Mouse (Mus musculus) MEL (cell line): ENCODE results near the gene Inpp4b. TPM values are rescaled to one million over a fixed set of nuclear protein-coding genes. Genes with fewer than 3 reads are reported as not detected.

Experiments
- DNase-seq: peaks from one replicate; pipeline ENCODE4 v3.0.0; 2011; ENCODE audit warnings: low read depth, low spot score
- H3K27ac ChIP-seq: 2 replicates; pipeline ENCODE4 v1.5.1; 2012; ENCODE audit warnings: low read depth, mild to moderate bottlenecking, control low read depth, low read length, moderate library complexity; ENCODE audit not compliant: control insufficient read depth
- H3K27me3 ChIP-seq, 2 experiments: fragments of 150-350 bp in 1 of 2; sonication (generic) in 1 of 2; 2 replicates each; pipeline ENCODE4 v1.6.1; 2012; ENCODE audit warnings: low read length in 2 of 2, mild to moderate bottlenecking in 2 of 2, improper control_type of control experiment in 1 of 2, moderate library complexity in 1 of 2; ENCODE audit not compliant: insufficient read depth in 2 of 2, control insufficient read depth in 1 of 2
- H3K36me3 ChIP-seq, 2 experiments: 2 replicates each; pipeline ENCODE4 v1.6.1; 2012 to 2014; ENCODE audit warnings: low read length in 2 of 2, improper control_type of control experiment in 1 of 2, inconsistent platforms in 1 of 2, mild to moderate bottlenecking in 1 of 2; ENCODE audit not compliant: insufficient read depth in 2 of 2, control insufficient read depth in 1 of 2
- H3K4me1 ChIP-seq, 2 experiments: fragments of 150-350 bp in 1 of 2; sonication (generic) in 1 of 2; 2 replicates each; pipeline ENCODE4 v1.6.1; 2012; ENCODE audit warnings: low read length in 2 of 2, improper control_type of control experiment in 1 of 2, mild to moderate bottlenecking in 1 of 2; ENCODE audit not compliant: insufficient read depth in 2 of 2, control insufficient read depth in 1 of 2
- H3K4me3 ChIP-seq, 2 experiments: fragments of 150-350 bp in 1 of 2; sonication (generic) in 1 of 2; 2 replicates each; pipeline ENCODE4 v1.5.1; 2012; ENCODE audit warnings: low read depth in 2 of 2, low read length in 2 of 2, mild to moderate bottlenecking in 2 of 2, moderate library complexity in 2 of 2, control low read depth in 1 of 2, improper control_type of control experiment in 1 of 2; ENCODE audit not compliant: control insufficient read depth in 1 of 2, insufficient read depth in 1 of 2
- H3K79me2 ChIP-seq: 2 replicates; pipeline ENCODE4 v1.6.1; 2012; ENCODE audit warnings: mild to moderate bottlenecking, low read length, moderate library complexity; ENCODE audit not compliant: control insufficient read depth, poor library complexity, insufficient read depth
- H3K9ac ChIP-seq: 2 replicates; pipeline ENCODE4 v1.6.1; 2012; ENCODE audit warnings: low read depth, mild to moderate bottlenecking, control low read depth, low read length, moderate library complexity; ENCODE audit not compliant: control insufficient read depth, poor library complexity, severe bottlenecking
- H3K9me3 ChIP-seq: fragments of 150-350 bp; sonication (generic); replicated peaks from 2 replicates; pipeline ENCODE4 v1.6.1; 2012; ENCODE audit warnings: mild to moderate bottlenecking, low read length, improper control_type of control experiment, moderate library complexity; ENCODE audit not compliant: insufficient read depth
- CHD1 ChIP-seq: IDR thresholded peaks from 2 replicates; pipeline ENCODE4 v1.6.1; 2012; ENCODE audit warnings: low read depth, mild to moderate bottlenecking, inconsistent platforms, low read length, improper control_type of control experiment
- CHD2 ChIP-seq: IDR thresholded peaks from 2 replicates; pipeline ENCODE4 v1.6.1; 2011; ENCODE audit warnings: low read length, improper control_type of control experiment
- ETS1 ChIP-seq: IDR thresholded peaks from 2 replicates; pipeline ENCODE4 v1.6.1; 2012; ENCODE audit warnings: low read depth, mild to moderate bottlenecking, inconsistent platforms, low read length, improper control_type of control experiment, moderate library complexity
- GABPA ChIP-seq: IDR thresholded peaks from 2 replicates; pipeline ENCODE4 v1.6.1; 2012; ENCODE audit warnings: low read depth, mild to moderate bottlenecking, inconsistent platforms, low read length, improper control_type of control experiment, moderate library complexity
- GATA1 ChIP-seq: IDR thresholded peaks from 2 replicates; pipeline ENCODE4 v1.6.1; 2011; ENCODE audit warnings: low read depth, low read length, improper control_type of control experiment
- KAT2A ChIP-seq: conservative IDR thresholded peaks from 2 replicates; pipeline ENCODE4 v1.6.1; 2012; ENCODE audit warnings: low read depth, low read length, improper control_type of control experiment, inconsistent platforms
- MAX ChIP-seq: IDR thresholded peaks from 2 replicates; pipeline ENCODE4 v1.6.1; 2011; ENCODE audit warnings: low read length, improper control_type of control experiment
- MAZ ChIP-seq: IDR thresholded peaks from 2 replicates; pipeline ENCODE4 v1.6.1; 2012; ENCODE audit warnings: low read depth, mild to moderate bottlenecking, inconsistent platforms, low read length, improper control_type of control experiment
- MEF2A ChIP-seq: IDR thresholded peaks from 2 replicates; pipeline ENCODE4 v1.6.1; 2014; ENCODE audit warnings: low read depth, mild to moderate bottlenecking, inconsistent platforms, low read length, improper control_type of control experiment; ENCODE audit not compliant: poor library complexity, insufficient replicate concordance, severe bottlenecking; ENCODE audit errors: extremely low read depth
- MYC ChIP-seq: IDR thresholded peaks from 2 replicates; pipeline ENCODE4 v1.6.1; 2011; ENCODE audit warnings: low read depth, mild to moderate bottlenecking, low read length, improper control_type of control experiment, moderate library complexity
- POLR2A ChIP-seq, 2 experiments: IDR thresholded peaks; 2 replicates each; pipeline ENCODE4 v1.6.1; 2011 to 2012; ENCODE audit warnings: low read length in 2 of 2, mild to moderate bottlenecking in 2 of 2, control low read depth in 1 of 2, improper control_type of control experiment in 1 of 2, low read depth in 1 of 2, moderate library complexity in 1 of 2; ENCODE audit not compliant: control insufficient read depth in 1 of 2, insufficient read depth in 1 of 2, poor library complexity in 1 of 2
- POLR2AphosphoS2 ChIP-seq: IDR thresholded peaks from 2 replicates; pipeline ENCODE4 v1.6.1; 2011; ENCODE audit warnings: low read length, improper control_type of control experiment
- RAD21 ChIP-seq: IDR thresholded peaks from 2 replicates; pipeline ENCODE4 v1.6.1; 2011; ENCODE audit warnings: mild to moderate bottlenecking, low read depth, low read length, improper control_type of control experiment
- RCOR1 ChIP-seq: IDR thresholded peaks from 2 replicates; pipeline ENCODE4 v1.6.1; 2012; ENCODE audit warnings: low read depth, mild to moderate bottlenecking, inconsistent platforms, low read length, improper control_type of control experiment
- SIN3A ChIP-seq: IDR thresholded peaks from 2 replicates; pipeline ENCODE4 v1.6.1; 2012; ENCODE audit warnings: low read length, improper control_type of control experiment, inconsistent platforms
- SMC3 ChIP-seq: IDR thresholded peaks from 2 replicates; pipeline ENCODE4 v1.6.1; 2011; ENCODE audit warnings: low read depth, low read length, improper control_type of control experiment
- TBP ChIP-seq: IDR thresholded peaks from 2 replicates; pipeline ENCODE4 v1.8.0; 2011; ENCODE audit warnings: low read depth, low read length, improper control_type of control experiment
- UBTF ChIP-seq: IDR thresholded peaks from 2 replicates; pipeline ENCODE4 v1.6.1; 2012; ENCODE audit warnings: low read depth, mild to moderate bottlenecking, inconsistent platforms, low read length, improper control_type of control experiment, moderate library complexity, borderline replicate concordance; ENCODE audit not compliant: insufficient read depth
- ZC3H11A ChIP-seq: IDR thresholded peaks from 2 replicates; pipeline ENCODE4 v1.6.1; 2012; ENCODE audit warnings: low read depth, mild to moderate bottlenecking, inconsistent platforms, low read length, improper control_type of control experiment
- ZKSCAN1 ChIP-seq: IDR thresholded peaks from 2 replicates; pipeline ENCODE4 v1.6.1; 2012; ENCODE audit warnings: low read depth, mild to moderate bottlenecking, inconsistent platforms, low read length, improper control_type of control experiment, moderate library complexity
- ZMIZ1 ChIP-seq: IDR thresholded peaks from 2 replicates; pipeline ENCODE4 v1.6.1; 2012; ENCODE audit warnings: low read depth, mild to moderate bottlenecking, inconsistent platforms, low read length, improper control_type of control experiment, moderate library complexity
- polyA plus RNA-seq, 2 experiments: library from polyadenylated mRNA; stranded (reverse) in 1 of 2; unstranded in 1 of 2; fragments of >175 nt in 1 of 2; fragments of >200 nt in 1 of 2; gene quantifications; 2 replicates each; pipeline versions ENCODE4 v1.2.1 to v1.2.4; 2012; ENCODE audit warnings: low replicate concordance in 2 of 2, low read depth in 1 of 2; ENCODE audit not compliant: insufficient read length in 2 of 2, insufficient read depth in 1 of 2, missing spikeins in 1 of 2
- total RNA-seq: library from RNA; depleted of rRNA; stranded (reverse); fragments of 300-350 nt; gene quantifications from 2 replicates; pipeline ENCODE4 v1.2.3, GENCODE M21; 2012

Gene Inpp4b
- total and polyA plus RNA-seq, 3 experiments: 12.3 to 26.9 (median 13.6) TPM

DNA sequence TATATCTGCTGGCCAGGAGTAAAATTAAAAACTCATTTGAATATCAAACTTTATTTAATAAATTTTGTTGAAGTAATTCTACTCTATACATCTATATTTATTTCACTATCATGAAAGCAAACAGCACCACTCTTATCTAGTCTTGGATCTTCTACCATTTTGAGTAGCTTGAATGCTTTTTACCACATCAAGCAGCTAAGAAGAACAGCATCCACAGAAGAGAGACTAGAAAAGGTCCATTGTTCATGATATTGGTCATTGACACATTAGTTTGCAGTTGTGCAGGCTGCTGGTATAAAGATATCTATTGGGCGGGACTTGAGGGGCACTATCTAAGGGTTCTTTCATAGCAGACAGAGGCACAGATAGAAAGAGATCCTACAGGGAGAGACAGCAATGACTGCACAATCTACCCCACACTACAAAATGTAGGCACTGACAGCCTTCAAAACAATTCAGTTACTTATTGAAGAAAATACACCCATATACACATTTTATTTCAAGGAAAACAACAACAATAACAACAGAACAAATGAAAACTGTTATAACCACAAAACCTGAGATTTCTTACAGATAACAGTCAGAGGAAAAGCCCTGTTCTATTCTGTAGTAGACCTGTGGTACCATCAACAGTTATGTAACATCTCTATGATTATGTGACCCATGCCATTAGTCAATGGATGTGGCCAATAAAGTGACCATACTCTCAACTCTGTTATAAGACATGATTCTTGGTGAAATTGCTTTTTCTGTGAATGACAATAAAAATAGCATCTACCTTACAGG, 230.2 kb downstream of the Inpp4b start:
- H3K79me2 ChIP-seq: no peaks in the 10 kb centered on the region
- no peak for DNase-seq
- H3K4me3 ChIP-seq: no peak overlapping the region
- 0 out of 4 replicates have a peak, but pooled peaks cover 0 to 2% of the 10 kb centered on the region in 2 experiments for H3K4me1 ChIP-seq
- TF ChIP-seq MAX (no peak), SMC3 (no peak), KAT2A (no peak), MYC (no peak)
- no peak overlapping the region for H3K27ac ChIP-seq
- H3K27me3 ChIP-seq: no peaks in the 10 kb centered on the region
- H3K9ac ChIP-seq: no peak overlapping the region
- H3K9me3 ChIP-seq: no peaks in the 10 kb centered on the region
- H3K36me3 ChIP-seq: no peaks in the 10 kb centered on the region; a peak in 1 of 4 replicates

GRCm38 (mm10) chr8:81575268-81575917, 233.0 kb downstream of the Inpp4b start:
- Histone ChIP-seq H3K36me3 (no peaks in the 10 kb centered on the region; a peak in 1 of 4 replicates), H3K27me3 (no peaks in the 10 kb centered on the region), H3K4me1 (0 out of 4 replicates have a peak, but pooled peaks cover 0 to 2% of the 10 kb centered on the region in 2 experiments), H3K79me2 (no peaks in the 10 kb centered on the region), H3K27ac (no peak overlapping the region), H3K9me3 (no peaks in the 10 kb centered on the region), H3K4me3 (no peak overlapping the region), H3K9ac (no peak overlapping the region)
- no peak for DNase-seq
- TF ChIP-seq ZC3H11A (no peak), GABPA (no peak), ZMIZ1 (no peak), POLR2A (IDR thresholded peaks at IDR 0.05; ENCODE audit: control insufficient read depth in 1 of 2, insufficient read depth in 1 of 2, low read depth in 1 of 2, low read length in 2 of 2, poor library complexity in 1 of 2) (no peak), TBP (no peak), RCOR1 (no peak), UBTF (no peak), ETS1 (no peak)

DNA sequence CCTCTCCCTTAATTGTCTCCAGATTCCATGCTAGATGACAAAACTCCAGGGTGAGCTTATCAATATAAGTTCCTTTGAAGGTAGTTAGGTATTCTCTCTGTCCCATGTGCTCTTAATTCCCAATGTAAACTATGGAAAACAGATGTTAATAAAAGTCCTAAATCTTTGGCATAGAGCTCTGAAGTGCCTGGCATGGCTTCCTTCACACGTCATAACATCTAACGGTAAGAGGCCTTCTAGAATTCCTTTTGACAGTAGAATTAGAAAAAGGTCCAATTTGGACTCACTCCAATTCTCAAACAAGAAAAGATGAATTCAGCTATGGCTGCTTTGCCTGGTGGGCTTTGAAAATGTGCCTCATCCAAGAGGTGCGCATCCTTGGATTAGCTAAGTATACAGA, 236.6 kb downstream of the Inpp4b start:
- Histone ChIP-seq H3K9me3 (no peaks in the 10 kb centered on the region), H3K9ac (no peak overlapping the region), H3K4me1 (no peaks in the 10 kb centered on the region), H3K4me3 (no peak overlapping the region), H3K36me3 (no peaks in the 10 kb centered on the region), H3K79me2 (no peaks in the 10 kb centered on the region), H3K27ac (no peak overlapping the region), H3K27me3 (no peaks in the 10 kb centered on the region)
- TF ChIP-seq POLR2A (IDR thresholded peaks at IDR 0.05; ENCODE audit: control insufficient read depth in 1 of 2, insufficient read depth in 1 of 2, low read depth in 1 of 2, low read length in 2 of 2, poor library complexity in 1 of 2) (no peak), CHD2 (no peak), SMC3 (no peak), CHD1 (no peak), ZKSCAN1 (no peak), MAZ (no peak), MAX (no peak), RAD21 (no peak), GATA1 (no peak), ZMIZ1 (no peak), SIN3A (no peak), MEF2A (no peak), KAT2A (no peak), POLR2AphosphoS2 (no peak)
- DNase-seq: no peak
